In the genomic region with DNA sequence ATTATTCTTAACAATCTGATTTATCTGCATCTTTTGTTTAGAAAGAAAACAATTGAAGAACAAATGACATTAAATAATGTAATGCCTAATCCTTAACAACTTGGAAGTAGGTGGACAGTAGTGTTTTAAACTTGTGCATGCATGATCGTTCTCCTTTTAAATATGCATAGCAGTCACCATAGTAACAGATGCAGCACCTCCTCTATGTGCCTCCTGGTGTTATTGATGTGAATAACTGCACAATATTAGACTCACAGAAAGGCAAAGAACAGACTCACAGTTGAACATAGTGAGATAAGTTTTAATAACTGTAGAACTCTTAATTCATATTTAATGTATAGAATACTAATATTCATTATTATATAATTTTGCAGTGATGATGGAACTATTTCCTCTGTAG, we compare ENCODE assay signal across 21 mouse cellular contexts. TPM values are rescaled to one million over a fixed set of nuclear protein-coding genes. Genes with fewer than 3 reads are reported as not detected.
A peak's percentile ranks its signal among the peaks of the same experiment; 100 is the strongest.
DNase-seq lines count a peak whose midpoint lies in the region; ATAC-seq lines count a peak whose summit lies in the region.
"Had no signal": no experiment of that assay in that cellular context is flagged by ENCODE, and none has a peak within 500 bp of the region (broad histone marks: within the 10 kb centered on the region; RNA-seq: fewer than 3 reads in every experiment).

No protein-coding gene starts in this region.

- peak; percentile 54; the same call in 1 of the 2 replicates for ATAC-seq in hindbrain, embryonic 11.5 days (ENCODE audit: low FRiP score)
- ATAC-seq in forebrain, embryonic 14.5 days = peak; percentile 40; the same call in 1 of the 2 replicates
- ATAC-seq in hindbrain, embryonic 14.5 days (ENCODE audit: low FRiP score) = peak; percentile 74; the same call in 1 of the 2 replicates
- ATAC-seq in midbrain, embryonic 15.5 days (replicated peaks) = peak; percentile 86
- ATAC-seq: activated CD4-positive, CD25-positive, alpha-beta regulatory T cell, adult 4 months; liver, postnatal 0 days had no signal

- no peak for DNase-seq in hindbrain, embryonic 11.5 days (ENCODE audit: low spot score)
- DNase-seq in hindbrain, embryonic 10.5 days (ENCODE audit: low spot score) = no peak
- DNase-seq in forebrain, embryonic 14.5 days (ENCODE audit: low spot score) = peak; percentile 60
- no peak for DNase-seq in hindbrain, embryonic 14.5 days (ENCODE audit: low spot score)
- no peak for DNase-seq in adrenal gland, adult 8-10 months
- no peak for DNase-seq in adrenal gland, adult 18-20 months (ENCODE audit: low spot score in 2 of 2)
- DNase-seq in adrenal gland, adult 2 months = no peak
- DNase-seq: cerebellum, adult 8-10 months; gastrocnemius, adult 2 months; kidney, postnatal 14 days; left cerebral cortex, postnatal 4 days; liver, postnatal 0 days; thymus, postnatal 25 days had no signal

- no peak overlapping the region for H3K4me2 ChIP-seq in hindbrain, embryonic 11.5 days (replicated peaks; ENCODE audit: low read depth, low read length)
- H3K4me2 ChIP-seq in forebrain, embryonic 14.5 days (ENCODE audit: low read length) = no peak overlapping the region
- H3K4me2 ChIP-seq in hindbrain, embryonic 14.5 days (replicated peaks) = no peak overlapping the region
- no peak overlapping the region for H3K4me2 ChIP-seq in midbrain, embryonic 15.5 days

- no peak overlapping the region for H3K9ac ChIP-seq in hindbrain, embryonic 11.5 days (ENCODE audit: low read depth, low read length)
- H3K9ac ChIP-seq in forebrain, embryonic 14.5 days (ENCODE audit: low read length) = no peak overlapping the region
- H3K9ac ChIP-seq in hindbrain, embryonic 14.5 days = no peak overlapping the region
- H3K9ac ChIP-seq in midbrain, embryonic 15.5 days = no peak overlapping the region
- H3K9ac ChIP-seq: liver, postnatal 0 days had no signal

- no peak overlapping the region for H3K27ac ChIP-seq in hindbrain, embryonic 11.5 days (ENCODE audit: low read depth, low read length)
- no peak overlapping the region for H3K27ac ChIP-seq in hindbrain, embryonic 10.5 days
- H3K27ac ChIP-seq in forebrain, embryonic 14.5 days (ENCODE audit: low read depth, low read length) = no peak overlapping the region
- H3K27ac ChIP-seq in hindbrain, embryonic 14.5 days = no peak overlapping the region
- H3K27ac ChIP-seq in midbrain, embryonic 15.5 days = no peak overlapping the region
- H3K27ac ChIP-seq: embryonic facial prominence, embryonic 10.5 days; gastrocnemius, adult 2 months; heart, embryonic 10.5 days; left cerebral cortex, adult 2 months had no signal

- no peaks in the 10 kb centered on the region for H3K9me3 ChIP-seq in hindbrain, embryonic 11.5 days (ENCODE audit: control insufficient read depth, low read length)
- no peaks in the 10 kb centered on the region for H3K9me3 ChIP-seq in hindbrain, embryonic 10.5 days
- H3K9me3 ChIP-seq in forebrain, embryonic 14.5 days (replicated peaks; ENCODE audit: control insufficient read depth, low read length) = no peaks in the 10 kb centered on the region
- H3K9me3 ChIP-seq in hindbrain, embryonic 14.5 days (ENCODE audit: control insufficient read depth, low read length) = no peaks in the 10 kb centered on the region
- H3K9me3 ChIP-seq in midbrain, embryonic 15.5 days = no peaks in the 10 kb centered on the region
- H3K9me3 ChIP-seq: embryonic facial prominence, embryonic 10.5 days; G1E; heart, embryonic 10.5 days; megakaryocyte, embryonic 14.5 days had no signal

- no peaks in the 10 kb centered on the region for H3K4me1 ChIP-seq in hindbrain, embryonic 11.5 days (replicated peaks; ENCODE audit: control insufficient read depth, insufficient read depth, low read length)
- H3K4me1 ChIP-seq in hindbrain, embryonic 10.5 days (replicated peaks) = 0 out of 2 replicates have a peak, but pooled peaks cover 6% of the 10 kb centered on the region
- no peaks in the 10 kb centered on the region for H3K4me1 ChIP-seq in forebrain, embryonic 14.5 days (ENCODE audit: control insufficient read depth, insufficient read depth, low read length)
- no peaks in the 10 kb centered on the region for H3K4me1 ChIP-seq in hindbrain, embryonic 14.5 days (replicated peaks; ENCODE audit: control insufficient read depth, insufficient read depth, low read length)
- no peaks in the 10 kb centered on the region for H3K4me1 ChIP-seq in midbrain, embryonic 15.5 days
- H3K4me1 ChIP-seq: heart, embryonic 10.5 days; megakaryocyte, embryonic 14.5 days had no signal

- 33% methylated on average over 1 of the region's 1 CpGs for WGBS in hindbrain, embryonic 11.5 days
- 38% methylated on average over 1 of the region's 1 CpGs for WGBS in hindbrain, embryonic 10.5 days
- 18% methylated on average over 1 of the region's 1 CpGs for WGBS in forebrain, embryonic 14.5 days
- 15% methylated on average over 1 of the region's 1 CpGs for whole genome bisulfite sequencing in hindbrain, embryonic 14.5 days
- WGBS in midbrain, embryonic 15.5 days = 9% methylated on average over 1 of the region's 1 CpGs

- H3K36me3 ChIP-seq in hindbrain, embryonic 11.5 days (ENCODE audit: control insufficient read depth, insufficient read depth, low read length) = no peaks in the 10 kb centered on the region
- H3K36me3 ChIP-seq in hindbrain, embryonic 10.5 days = no peaks in the 10 kb centered on the region
- no peaks in the 10 kb centered on the region for H3K36me3 ChIP-seq in forebrain, embryonic 14.5 days (ENCODE audit: control insufficient read depth, insufficient read depth, low read length)
- H3K36me3 ChIP-seq in hindbrain, embryonic 14.5 days (replicated peaks; ENCODE audit: control insufficient read depth, insufficient read depth) = no peaks in the 10 kb centered on the region
- no peaks in the 10 kb centered on the region for H3K36me3 ChIP-seq in midbrain, embryonic 15.5 days (replicated peaks)
- H3K36me3 ChIP-seq: embryonic facial prominence, embryonic 10.5 days; G1E; heart, embryonic 10.5 days had no signal

- no peaks in the 10 kb centered on the region for H3K27me3 ChIP-seq in hindbrain, embryonic 11.5 days (ENCODE audit: control insufficient read depth, insufficient read depth, low read length)
- no peaks in the 10 kb centered on the region for H3K27me3 ChIP-seq in hindbrain, embryonic 10.5 days (ENCODE audit: insufficient read depth, poor library complexity, severe bottlenecking)
- H3K27me3 ChIP-seq in forebrain, embryonic 14.5 days (replicated peaks; ENCODE audit: control insufficient read depth, insufficient read depth, low read length) = no peaks in the 10 kb centered on the region
- no peaks in the 10 kb centered on the region for H3K27me3 ChIP-seq in hindbrain, embryonic 14.5 days (ENCODE audit: control insufficient read depth, insufficient read depth, low read length)
- H3K27me3 ChIP-seq in midbrain, embryonic 15.5 days (replicated peaks) = no peaks in the 10 kb centered on the region
- H3K27me3 ChIP-seq: megakaryocyte, embryonic 14.5 days had no signal

- H3K4me3 ChIP-seq in hindbrain, embryonic 11.5 days (ENCODE audit: low read depth, low read length) = no peak overlapping the region
- H3K4me3 ChIP-seq in hindbrain, embryonic 10.5 days = no peak overlapping the region
- H3K4me3 ChIP-seq in forebrain, embryonic 14.5 days (ENCODE audit: low read depth, low read length) = no peak overlapping the region
- H3K4me3 ChIP-seq in hindbrain, embryonic 14.5 days (replicated peaks; ENCODE audit: low read length) = no peak overlapping the region
- H3K4me3 ChIP-seq in midbrain, embryonic 15.5 days = no peak overlapping the region
- H3K4me3 ChIP-seq: embryonic facial prominence, embryonic 10.5 days; gastrocnemius, adult 2 months; heart, embryonic 10.5 days; left cerebral cortex, adult 2 months; megakaryocyte, embryonic 14.5 days; myocyte had no signal

RNA-seq across cellular contexts. Expression of gene Pdgfc, which starts 12.6 kb away (rescaled TPM):
- polyA plus RNA-seq in hindbrain, embryonic 11.5 days (2014; fragmentation: Nextera tagmentation; extraction: Ambion mirVana) = 17.3 and 22.9 TPM in 2 replicates
- 12.8 and 14.1 TPM in 2 replicates for polyA plus RNA-seq in hindbrain, embryonic 10.5 days (2016; fragmentation: Nextera tagmentation; extraction: Ambion mirVana)
- polyA plus RNA-seq in forebrain, embryonic 14.5 days (2014; fragmentation: Nextera tagmentation; extraction: Ambion mirVana) = 7.4 and 8.3 TPM in 2 replicates
- 6.5 TPM in 2 replicates for polyA plus RNA-seq in hindbrain, embryonic 14.5 days (2014; fragmentation: Nextera tagmentation; extraction: Ambion mirVana)
- 4.0 and 4.2 TPM in 2 replicates for polyA plus RNA-seq in midbrain, embryonic 15.5 days (2015; fragmentation: Nextera tagmentation; extraction: Ambion mirVana)
- total RNA-seq in adrenal gland, adult 8-10 months (2022) = 1 to 10 TPM; 6.3 to 9.0 (median 7.5) TPM
- 1 to 10 TPM; 6.9 to 8.4 TPM for total RNA-seq in adrenal gland, adult 18-20 months (2021)
- total RNA-seq in adrenal gland, adult 2 months (2021) = 10 to 100 TPM in 1 of 2 experiments, 1 to 10 TPM in 1; 6.0 to 11.3 TPM
- 4.1 and 4.9 TPM in 2 replicates for polyA plus RNA-seq in adrenal gland, adult 2 months (2012; rRNA removed)
- polyA plus RNA-seq: activated CD4-positive, CD25-positive, alpha-beta regulatory T cell, adult 4 months; G1E had no signal
